Mouse (Mus musculus) naive thymus-derived CD4-positive, alpha-beta T cell, adult 2 months (primary cell): Measurements from ENCODE around the gene Ppp1r9b.

Source experiments
- DNase-seq: peaks from one replicate; pipeline ENCODE4 v3.0.0-alpha.2; 2011; ENCODE audit warnings: low read depth

Gene Ppp1r9b

GRCm38 (mm10) chr11:94978178-94978915, 12.5 kb upstream of the Ppp1r9b start:
- DNase-seq, result no peak

GRCm38 (mm10) chr11:94978947-94979346, 11.9 kb upstream of the Ppp1r9b start:
- peak; percentile 96 for DNase-seq

GRCm38 (mm10) chr11:94979462-94980179, 11.2 kb upstream of the Ppp1r9b start:
- no peak for DNase-seq

- DNase-seq, result no peak
Measured at GRCm38 (mm10) chr11:94985140-94985539, 5.7 kb upstream of the Ppp1r9b start.

GRCm38 (mm10) chr11:94985822-94986221, 5.0 kb upstream of the Ppp1r9b start:
- no peak for DNase-seq

- DNase-seq, result no peak
Measured at GRCm38 (mm10) chr11:94986435-94986834, 4.4 kb upstream of the Ppp1r9b start.

- no peak for DNase-seq
Measured at GRCm38 (mm10) chr11:94987341-94987740, 3.5 kb upstream of the Ppp1r9b start.

- DNase-seq, result no peak
Measured at GRCm38 (mm10) chr11:94987851-94988250, 3.0 kb upstream of the Ppp1r9b start.

GRCm38 (mm10) chr11:94988780-94989561, 1.9 kb upstream of the Ppp1r9b start:
- DNase-seq, result no peak

GRCm38 (mm10) chr11:94989562-94990017, 1.2 kb upstream of the Ppp1r9b start:
- DNase-seq, result peak; percentile 81

GRCm38 (mm10) chr11:94990102-94990748, 610 bp upstream of the Ppp1r9b start:
- no peak for DNase-seq

- peak; percentile 66 for DNase-seq
Measured at GRCm38 (mm10) chr11:94991641-94992479, 1.0 kb downstream of the Ppp1r9b start.

- no peak for DNase-seq
Measured at GRCm38 (mm10) chr11:94992480-94992753, 1.6 kb downstream of the Ppp1r9b start.

GRCm38 (mm10) chr11:94992754-94993606, 2.1 kb downstream of the Ppp1r9b start:
- DNase-seq, result peak; percentile 49

GRCm38 (mm10) chr11:94994208-94994814, 3.5 kb downstream of the Ppp1r9b start:
- DNase-seq, result no peak

GRCm38 (mm10) chr11:94994947-94995772, 4.3 kb downstream of the Ppp1r9b start:
- no peak for DNase-seq

- DNase-seq, result no peak
Measured at GRCm38 (mm10) chr11:94996101-94996500, 5.3 kb downstream of the Ppp1r9b start.

GRCm38 (mm10) chr11:94996984-94997383, 6.1 kb downstream of the Ppp1r9b start:
- DNase-seq, result no peak

GRCm38 (mm10) chr11:94997596-94997995, 6.8 kb downstream of the Ppp1r9b start:
- DNase-seq, result no peak
